Mouse (Mus musculus): ENCODE measurements around the gene Nrsn2. TPM values are rescaled to one million over a fixed set of nuclear protein-coding genes. Genes with fewer than 3 reads are reported as not detected.
"Not testable (repeated sequence)": the region's sequence is repeated elsewhere in the genome, so short reads cannot be mapped to it uniquely, and the experiment has no call there.

The Nrsn2 gene
- total and polyA plus RNA-seq, 3 experiments: not detected

DNA sequence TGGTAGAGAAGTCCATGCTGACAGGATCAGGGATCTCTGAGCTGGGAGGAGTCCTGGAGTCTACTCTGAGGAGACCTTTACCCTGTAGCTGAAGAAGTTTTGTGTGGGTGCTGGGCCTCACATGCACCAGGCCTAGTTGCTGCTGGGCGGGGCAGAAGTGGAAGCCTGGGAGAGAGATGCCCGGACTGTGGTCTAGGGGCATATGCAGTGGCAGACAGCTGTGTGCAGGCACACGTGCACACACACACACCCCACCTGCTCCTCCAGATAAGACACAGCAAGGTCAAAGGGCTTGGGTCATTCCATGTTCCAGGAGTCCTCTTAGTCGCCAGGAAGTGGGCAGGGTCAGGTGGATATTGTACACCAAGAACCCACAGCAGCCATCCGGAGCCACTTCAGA lies 16.8 kb downstream of the Nrsn2 start:
- dilution Hi-C loops (cut with MboI; ENCODE audit: extremely low pct_ligation_motif_present, extremely low pct_unique_long_range_greater_than_20kb, low sequenced_read_pairs): no loop called here
- in situ Hi-C loops (cut with MboI; ENCODE audit: low pct_ligation_motif_present, low pct_unique_long_range_greater_than_20kb, low sequenced_read_pairs): loop anchor here (10.0 kb wide), 2 partner anchors 245 to 335 kb away; no protein-coding TSS in a partner anchor

DNA sequence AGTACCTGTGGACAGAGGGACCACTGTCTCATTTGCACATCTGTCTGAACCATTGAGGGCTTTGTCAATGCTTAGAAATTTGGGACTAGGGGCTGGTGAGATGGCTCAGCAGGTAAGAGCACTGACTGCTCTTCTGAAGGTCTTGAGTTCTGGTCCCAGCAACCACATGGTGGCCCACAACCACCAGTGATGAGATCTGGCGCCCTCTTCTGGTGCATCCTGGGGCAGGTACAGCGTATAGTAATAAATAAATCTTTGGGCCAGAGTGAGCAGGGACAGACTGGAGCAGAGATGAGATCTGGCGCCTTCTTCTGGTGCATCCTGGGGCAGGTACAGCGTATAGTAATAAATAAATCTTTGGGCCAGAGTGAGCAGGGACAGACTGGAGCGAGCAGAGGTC lies 17.5 kb downstream of the Nrsn2 start:
- H3K9me3 ChIP-seq (replicated peaks; ENCODE audit: low read length); H3K9ac ChIP-seq (ENCODE audit: insufficient read depth, low read depth); in situ Hi-C loops (cut with MboI; ENCODE audit: low pct_ligation_motif_present, low pct_unique_long_range_greater_than_20kb, low sequenced_read_pairs); H3K4me3 ChIP-seq (replicated peaks in 1 of 3; ENCODE audit: low read depth in 2 of 3, low read length in 2 of 3, poor library complexity in 1 of 3); H3K4me2 ChIP-seq (ENCODE audit: insufficient read depth, low read depth, poor library complexity, severe bottlenecking); dilution Hi-C loops (cut with MboI; ENCODE audit: extremely low pct_ligation_motif_present, extremely low pct_unique_long_range_greater_than_20kb, low sequenced_read_pairs); H3K79me2 ChIP-seq (replicated peaks; ENCODE audit: control insufficient read depth, extremely low read depth, insufficient read depth, poor library complexity, severe bottlenecking); H3K27ac ChIP-seq (ENCODE audit: insufficient read depth, low read depth); H3K36me3 ChIP-seq (replicated peaks in 1 of 2; ENCODE audit: control insufficient read depth in 1 of 2, insufficient read depth in 1 of 2, low read length in 1 of 2); DNase-seq (ENCODE audit: extremely low read depth): not testable (repeated sequence)
- peak in 1 of 2 experiments; percentile 45; a peak in 2 of 4 replicates for TF ChIP-seq CTCF (conservative IDR thresholded peaks at IDR 0.05 in 1 of 2, IDR thresholded peaks at IDR 0.05 in 1 of 2; ENCODE audit: low read depth in 2 of 2, low read length in 2 of 2)
- peaks cover 30% of the 10 kb centered on the region for H3K27me3 ChIP-seq (replicated peaks)
- peaks cover 15% of the 10 kb centered on the region in 2 experiments for H3K4me1 ChIP-seq (ENCODE audit: control insufficient read depth in 1 of 2, insufficient read depth in 2 of 2)

More for the DNA sequence above, 16.8 kb downstream of the Nrsn2 start:
- no peak overlapping the region for H3K4me3 ChIP-seq (replicated peaks in 1 of 3; ENCODE audit: low read depth in 2 of 3, low read length in 2 of 3, poor library complexity in 1 of 3)
- no peak overlapping the region for H3K4me2 ChIP-seq (ENCODE audit: insufficient read depth, low read depth, poor library complexity, severe bottlenecking)
- H3K9ac ChIP-seq (ENCODE audit: insufficient read depth, low read depth): no peak overlapping the region
- no peaks in the 10 kb centered on the region for H3K36me3 ChIP-seq (replicated peaks in 1 of 2; ENCODE audit: control insufficient read depth in 1 of 2, insufficient read depth in 1 of 2, low read length in 1 of 2)
- no peak overlapping the region for H3K27ac ChIP-seq (ENCODE audit: insufficient read depth, low read depth)
- peaks cover 3% of the 10 kb centered on the region for H3K9me3 ChIP-seq (replicated peaks; ENCODE audit: low read length)
- DNase-seq (ENCODE audit: extremely low read depth): no peak
- H3K27me3 ChIP-seq (replicated peaks): peaks cover 30% of the 10 kb centered on the region
- no peak for TF ChIP-seq SIN3A (IDR thresholded peaks at IDR 0.05; ENCODE audit: low read length)
- TF ChIP-seq RAD21 (IDR thresholded peaks at IDR 0.05; ENCODE audit: low read depth, low read length): no peak
- TF ChIP-seq USF1 (IDR thresholded peaks at IDR 0.05; ENCODE audit: low read depth, low read length): no peak
- H3K79me2 ChIP-seq (replicated peaks; ENCODE audit: control insufficient read depth, extremely low read depth, insufficient read depth, poor library complexity, severe bottlenecking): no peaks in the 10 kb centered on the region
- peaks cover 15 to 16% of the 10 kb centered on the region in 2 experiments for H3K4me1 ChIP-seq (ENCODE audit: control insufficient read depth in 1 of 2, insufficient read depth in 2 of 2)

- Histone ChIP-seq H3K4me1 (ENCODE audit: control insufficient read depth in 1 of 2, insufficient read depth in 2 of 2) (peaks cover 8 to 10% of the 10 kb centered on the region in 2 experiments; a peak in 3 of 4 replicates), H3K36me3 (replicated peaks in 1 of 2; ENCODE audit: control insufficient read depth in 1 of 2, insufficient read depth in 1 of 2, low read length in 1 of 2) (no peaks in the 10 kb centered on the region), H3K27ac (ENCODE audit: insufficient read depth, low read depth) (no peak overlapping the region), H3K4me2 (ENCODE audit: insufficient read depth, low read depth, poor library complexity, severe bottlenecking) (no peak overlapping the region), H3K9me3 (replicated peaks; ENCODE audit: low read length) (peaks cover 3% of the 10 kb centered on the region), H3K4me3 (replicated peaks in 1 of 3; ENCODE audit: low read depth in 2 of 3, low read length in 2 of 3, poor library complexity in 1 of 3) (no peak overlapping the region), H3K27me3 (replicated peaks) (peaks cover 30% of the 10 kb centered on the region), H3K9ac (ENCODE audit: insufficient read depth, low read depth) (no peak overlapping the region), H3K79me2 (replicated peaks; ENCODE audit: control insufficient read depth, extremely low read depth, insufficient read depth, poor library complexity, severe bottlenecking) (no peaks in the 10 kb centered on the region)
- dilution Hi-C loops (cut with MboI; ENCODE audit: extremely low pct_ligation_motif_present, extremely low pct_unique_long_range_greater_than_20kb, low sequenced_read_pairs): no loop called here
- no peak for DNase-seq (ENCODE audit: extremely low read depth)
- in situ Hi-C loops (cut with MboI; ENCODE audit: low pct_ligation_motif_present, low pct_unique_long_range_greater_than_20kb, low sequenced_read_pairs): no loop called here
- no peak for TF ChIP-seq CHD2 (IDR thresholded peaks at IDR 0.05; ENCODE audit: low read length)
- no peak for TF ChIP-seq USF1 (IDR thresholded peaks at IDR 0.05; ENCODE audit: low read depth, low read length)
- no peak for TF ChIP-seq RCOR1 (conservative IDR thresholded peaks at IDR 0.05; ENCODE audit: low read depth, low read length)
- TF ChIP-seq JUN (IDR thresholded peaks at IDR 0.05; ENCODE audit: insufficient read depth, low read depth, low read length): no peak
- no peak for TF ChIP-seq TCF12 (IDR thresholded peaks at IDR 0.05; ENCODE audit: low read depth, low read length)
- no peak for TF ChIP-seq MEF2A (IDR thresholded peaks at IDR 0.05; ENCODE audit: borderline replicate concordance, low read depth, low read length)
- no peak for TF ChIP-seq USF2 (conservative IDR thresholded peaks at IDR 0.05; ENCODE audit: low read depth, low read length)
- TF ChIP-seq MXI1 (IDR thresholded peaks at IDR 0.05; ENCODE audit: low read depth, low read length): no peak
- no peak for TF ChIP-seq MAZ (IDR thresholded peaks at IDR 0.05; ENCODE audit: low read depth, low read length)
- TF ChIP-seq MAX (IDR thresholded peaks at IDR 0.05; ENCODE audit: low read length): no peak
- TF ChIP-seq NELFE (IDR thresholded peaks at IDR 0.05; ENCODE audit: low read depth, low read length): no peak
- no peak for TF ChIP-seq SIN3A (IDR thresholded peaks at IDR 0.05; ENCODE audit: low read length)
- no peak for TF ChIP-seq POLR2A (IDR thresholded peaks at IDR 0.05; ENCODE audit: low read depth, low read length)
- no peak for TF ChIP-seq GABPA (IDR thresholded peaks at IDR 0.05; ENCODE audit: insufficient replicate concordance, low read depth, low read length)
- no peak for TF ChIP-seq UBTF (IDR thresholded peaks at IDR 0.05; ENCODE audit: low read depth, low read length)
- TF ChIP-seq JUND (conservative IDR thresholded peaks at IDR 0.05; ENCODE audit: low read depth, low read length): no peak
- no peak for TF ChIP-seq KAT2A (IDR thresholded peaks at IDR 0.05; ENCODE audit: insufficient replicate concordance, low read length)
- no peak for TF ChIP-seq EP300 (IDR thresholded peaks at IDR 0.05; ENCODE audit: low read length)
These were observed 19.2 kb downstream of the Nrsn2 start for GRCm38 (mm10) chr2:152357254-152357653.
